Mouse (Mus musculus) testis, adult 2 months (tissue): ENCODE data around the gene Gm5105.

Source experiments
- CTCF ChIP-seq: fragments of 200-500 bp; IDR thresholded peaks from 2 replicates; pipeline ENCODE4 v1.5.1; 2012; ENCODE audit warnings: low read depth, mild to moderate bottlenecking, inconsistent platforms, low read length, moderate library complexity; ENCODE audit not compliant: control insufficient read depth, insufficient read depth, insufficient replicate concordance
- POLR2A ChIP-seq: fragments of 200-500 bp; IDR thresholded peaks from 2 replicates; pipeline ENCODE4 v1.6.1; 2012; ENCODE audit warnings: low read depth, mild to moderate bottlenecking, inconsistent platforms, low read length, moderate library complexity; ENCODE audit not compliant: control insufficient read depth

GRCm38 (mm10) chr3:138000062-138000723 lies 67.0 kb downstream of the Gm5105 start:
- no peak for TF ChIP-seq CTCF
- no peak for TF ChIP-seq POLR2A
